Mouse (Mus musculus) gastrocnemius, postnatal 14 days (tissue): ENCODE measurements around the gene Phactr1. TPM values are rescaled to one million over a fixed set of nuclear protein-coding genes. Genes with fewer than 3 reads are reported as not detected.

Experiments
- DNase-seq: peaks from one replicate; pipeline ENCODE4 v3.0.0; 2021; ENCODE audit warnings: mixed read lengths
- intact Hi-C: fragments of 180-260 bp; cut with DNase I; formaldehyde crosslinking; loops from one replicate; pipeline ENCODE4 v1.15.1; 2025; ENCODE audit warnings: low total_unique reads
- total RNA-seq, 2 experiments: library from RNA; stranded (reverse); gene quantifications; 2 replicates each; pipeline ENCODE4 v1.2.3; 2021

Phactr1 gene
- total RNA-seq, 2 experiments from 2014 or later, result 2.2 to 3.1 TPM

DNA sequence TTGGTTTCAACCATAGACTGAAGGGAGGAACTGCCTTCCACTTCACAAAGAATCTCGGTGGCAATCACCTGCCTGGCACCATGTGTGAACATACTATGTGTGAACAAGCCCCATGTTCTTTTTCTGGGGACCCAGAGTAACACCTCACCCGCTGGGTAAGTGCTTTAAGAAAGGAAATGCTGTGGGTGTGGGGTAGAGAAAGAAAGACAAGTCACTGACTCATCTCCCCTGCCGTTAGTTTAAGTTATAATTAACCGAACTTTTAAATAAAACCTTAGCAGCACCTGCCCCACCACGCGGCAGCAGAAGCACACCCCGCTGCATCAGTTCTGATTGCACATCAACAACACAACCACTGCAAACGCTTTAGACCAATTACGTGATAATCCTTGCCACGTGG is 171.7 kb downstream of the Phactr1 start:
- intact Hi-C loops, result no loop called here
- no peak for DNase-seq

- DNase-seq, result no peak
- intact Hi-C loops, result no loop called here
These were observed 173.6 kb downstream of the Phactr1 start for GRCm38 (mm10) chr13:42853900-42854595.

DNA sequence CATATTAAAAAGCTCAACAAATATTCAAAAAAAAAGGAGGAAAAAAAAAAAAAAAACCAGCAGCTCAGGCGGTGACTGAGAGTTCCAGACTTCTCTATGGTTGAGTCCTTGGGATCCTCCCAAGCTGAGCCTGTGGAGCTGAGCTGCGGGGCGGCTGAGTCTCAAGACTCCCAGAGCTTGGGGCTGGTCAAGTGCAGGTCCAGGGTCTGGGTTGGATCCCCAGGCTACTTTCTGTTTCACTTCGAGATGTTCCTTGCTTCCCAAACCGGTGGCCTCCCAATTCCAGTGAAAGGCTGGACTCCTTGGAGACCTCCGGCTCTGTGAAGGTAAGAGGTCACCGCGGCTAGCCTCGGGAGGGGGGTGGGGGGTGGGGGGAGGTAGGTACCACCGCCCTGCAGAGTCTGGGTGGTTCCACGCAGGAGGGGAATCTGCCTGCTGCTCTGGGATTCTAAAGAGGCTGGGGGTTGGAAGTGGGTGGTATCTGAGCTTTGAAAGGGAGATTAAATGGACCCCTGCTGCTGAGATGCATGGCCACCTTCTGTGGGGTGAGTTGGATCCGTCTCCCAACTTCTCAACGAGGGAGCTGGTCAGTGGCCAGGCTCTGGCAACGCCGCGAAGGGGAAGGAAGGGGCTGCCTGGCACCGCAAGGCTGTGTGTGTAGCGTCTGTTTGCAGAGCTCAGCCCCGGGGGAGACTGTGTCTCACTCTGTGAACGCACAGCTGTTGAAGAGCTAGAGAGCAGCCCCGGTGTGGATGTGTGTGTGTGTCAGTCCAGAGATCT is 185.9 kb downstream of the Phactr1 start:
- peak; percentile 59 for DNase-seq
- intact Hi-C loops, result no loop called here

GRCm38 (mm10) chr13:42867026-42867425 is 186.6 kb downstream of the Phactr1 start:
- DNase-seq, result no peak
- intact Hi-C loops, result no loop called here

DNA sequence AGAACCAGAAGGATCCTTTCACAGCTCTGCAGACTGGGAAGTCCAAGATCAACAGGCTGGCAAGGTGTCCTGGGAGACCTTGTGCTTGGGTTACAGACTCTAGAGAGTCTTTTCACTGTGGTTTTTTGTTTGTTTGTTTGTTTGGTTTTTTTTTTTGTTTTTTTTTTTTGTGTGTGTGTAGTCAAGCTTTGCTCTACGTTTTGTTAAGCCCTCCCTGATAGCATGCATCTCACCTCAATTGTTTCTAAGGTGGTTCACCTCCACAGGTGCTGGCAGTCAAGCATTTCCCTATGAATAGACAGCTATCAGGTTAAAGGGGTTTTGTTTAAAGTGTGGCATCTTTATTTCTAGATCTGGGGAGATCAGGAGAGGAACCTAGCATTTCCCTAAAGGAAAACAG is 191.7 kb downstream of the Phactr1 start:
- intact Hi-C loops, result no loop called here
- no peak for DNase-seq

DNA sequence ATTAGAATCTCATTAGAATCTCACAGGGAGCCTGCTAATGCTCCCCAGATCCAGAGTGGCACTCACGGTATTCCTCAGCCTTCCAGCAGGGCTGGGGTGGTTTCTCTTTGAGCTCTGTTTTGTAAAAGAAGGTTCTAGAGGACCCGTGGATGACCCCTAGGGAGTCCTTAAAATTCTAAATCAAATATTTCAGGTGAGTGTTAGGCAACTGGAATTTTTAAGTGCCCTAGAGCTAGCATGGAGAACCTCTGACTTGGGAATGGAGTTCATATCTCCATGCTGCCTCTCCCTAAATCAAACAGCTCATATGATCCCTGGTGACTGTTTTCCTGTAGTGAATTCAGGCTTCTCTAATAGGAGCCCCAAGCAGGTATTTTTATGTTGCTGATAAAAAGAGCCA is 197.9 kb downstream of the Phactr1 start:
- intact Hi-C loops, result no loop called here
- DNase-seq, result no peak

DNA sequence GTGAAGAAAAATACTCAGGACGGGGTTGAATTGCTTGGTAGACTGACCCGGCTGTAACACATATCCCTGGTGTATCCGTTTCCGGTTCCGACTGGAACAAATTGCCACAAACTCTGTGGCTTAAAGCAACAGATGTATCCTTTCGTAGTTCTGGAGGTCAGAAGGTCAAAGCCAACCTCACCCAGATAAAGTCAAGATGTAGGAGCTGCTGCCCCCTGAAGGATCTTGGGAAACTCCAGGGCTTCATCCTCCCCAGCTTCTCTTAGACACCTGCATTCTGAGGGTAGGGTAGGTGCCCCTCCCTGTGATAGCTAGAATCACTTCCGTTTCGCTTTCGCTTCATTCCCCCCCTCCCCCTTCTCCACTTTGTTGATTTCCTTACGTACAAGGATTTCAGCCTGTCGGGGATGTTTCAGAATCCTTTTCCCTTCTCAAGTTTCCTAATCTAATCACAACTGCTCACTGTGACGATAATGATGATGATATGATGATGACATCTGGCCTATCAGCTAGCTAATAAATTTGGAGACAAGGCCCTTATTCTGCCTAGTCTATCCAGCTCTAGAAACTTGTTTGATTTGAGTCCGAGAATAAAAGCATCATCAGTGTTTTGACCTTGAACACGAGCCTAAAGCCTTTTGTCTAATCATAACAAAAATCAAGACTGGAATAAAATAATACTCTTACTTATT is 203.8 kb downstream of the Phactr1 start:
- intact Hi-C loops, result no loop called here

DNA sequence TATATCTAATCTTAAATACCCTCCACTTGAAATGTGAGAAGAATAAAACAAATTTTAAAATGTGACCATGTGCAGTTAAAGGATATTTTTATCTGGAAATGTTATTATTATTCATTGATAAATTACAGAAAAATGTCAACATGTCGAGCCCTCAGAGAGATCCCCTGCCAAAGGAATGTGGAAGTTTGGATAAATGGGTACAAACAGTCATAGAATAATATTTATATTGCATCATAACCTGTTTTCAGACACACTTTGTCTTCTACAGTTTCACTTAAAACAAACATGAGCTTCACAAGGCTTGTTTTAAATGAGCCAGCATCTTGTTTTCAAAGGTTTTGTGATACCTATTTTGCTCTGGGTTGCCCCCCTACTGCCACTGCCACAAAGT is 204.3 kb downstream of the Phactr1 start:
- intact Hi-C loops, result no loop called here
- no peak for DNase-seq

More for the DNA sequence above, 203.8 kb downstream of the Phactr1 start:
- DNase-seq, result no peak

DNA sequence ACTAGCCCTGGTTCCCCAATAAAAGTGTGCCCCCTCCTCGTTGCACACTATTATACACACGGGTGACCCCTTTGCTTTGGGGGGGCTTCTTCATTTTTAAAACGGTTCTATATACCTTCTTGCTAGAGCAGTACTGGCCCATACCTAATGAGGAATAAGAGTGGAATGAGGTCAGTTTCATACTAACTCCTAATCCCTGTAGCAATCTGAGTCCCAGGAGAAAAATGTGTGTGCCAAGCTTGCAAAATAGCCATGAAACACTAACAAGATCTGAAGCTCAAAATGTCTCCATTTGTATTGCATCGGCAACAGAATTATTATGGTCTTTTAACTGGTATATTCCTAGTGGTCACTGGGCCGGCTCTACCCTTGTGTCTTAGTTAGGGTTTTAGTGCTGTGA is 207.3 kb downstream of the Phactr1 start:
- DNase-seq, result no peak
- intact Hi-C loops, result no loop called here

DNA sequence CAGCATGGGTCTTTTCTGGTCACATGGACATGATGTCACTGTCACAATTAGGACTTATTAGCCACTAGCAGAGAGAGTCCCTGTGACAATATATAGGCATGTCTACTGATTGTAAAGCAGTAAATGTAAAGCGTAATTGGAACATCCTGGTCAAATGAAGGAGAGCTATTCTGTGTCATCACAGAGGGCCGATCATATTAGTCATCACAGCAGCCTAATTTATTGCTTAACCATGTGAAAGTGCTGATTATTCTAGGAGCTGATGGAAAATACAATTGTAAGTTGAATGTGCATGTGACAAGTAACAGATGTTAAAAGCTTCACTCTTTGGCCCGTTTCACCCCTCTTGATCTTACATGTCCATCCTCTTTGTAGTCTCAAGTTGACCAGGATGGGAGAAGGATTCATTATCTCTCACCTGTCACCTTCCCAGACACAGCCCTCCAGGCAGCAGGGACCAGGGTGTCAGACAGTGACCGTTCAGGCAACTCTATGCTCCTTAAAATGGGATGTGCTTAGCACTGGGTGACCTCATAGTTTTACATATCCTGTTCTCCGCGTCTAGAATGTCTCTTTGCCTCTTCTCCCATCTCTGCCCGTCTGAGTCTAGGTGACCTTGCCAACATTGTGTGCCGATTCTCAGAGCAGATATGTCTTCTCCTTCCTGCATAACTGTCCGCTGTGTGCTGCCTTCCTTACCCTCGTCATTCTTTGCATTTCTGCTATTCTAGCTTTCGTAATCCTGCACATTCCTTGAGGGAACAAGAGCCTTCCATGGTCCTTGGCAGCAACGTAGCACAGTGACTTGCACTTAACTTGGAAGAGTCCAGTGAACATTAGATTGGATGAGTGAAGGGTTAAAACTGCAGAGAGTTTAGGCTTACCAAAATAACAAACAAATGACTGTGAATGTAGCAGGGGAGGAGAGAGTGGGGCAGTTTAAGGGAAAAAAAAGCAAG is 209.4 kb downstream of the Phactr1 start:
- intact Hi-C loops, result no loop called here
- no peak for DNase-seq

DNA sequence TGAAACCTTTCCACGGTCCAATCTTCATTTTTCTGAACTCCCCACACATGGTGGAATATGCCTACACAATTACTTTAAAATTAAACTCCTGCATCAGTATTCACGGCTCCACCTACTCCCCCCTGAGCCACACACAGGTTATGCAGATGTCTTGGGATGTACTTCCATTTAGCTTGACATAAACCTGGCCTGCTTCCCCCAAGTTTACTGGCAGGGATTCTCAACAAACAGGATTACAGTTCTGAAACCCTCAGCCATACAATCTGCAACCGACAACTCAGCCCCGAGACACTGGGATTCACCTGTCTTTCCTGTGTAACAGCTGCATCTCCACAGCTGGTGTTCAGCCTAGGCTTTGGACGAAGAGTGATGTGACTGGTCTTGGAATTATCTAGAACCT is 210.2 kb downstream of the Phactr1 start:
- intact Hi-C loops, result no loop called here

GRCm38 (mm10) chr13:42894016-42894415 is 213.6 kb downstream of the Phactr1 start:
- intact Hi-C loops, result no loop called here
- DNase-seq, result no peak

More for the DNA sequence above, 210.2 kb downstream of the Phactr1 start:
- DNase-seq, result no peak

DNA sequence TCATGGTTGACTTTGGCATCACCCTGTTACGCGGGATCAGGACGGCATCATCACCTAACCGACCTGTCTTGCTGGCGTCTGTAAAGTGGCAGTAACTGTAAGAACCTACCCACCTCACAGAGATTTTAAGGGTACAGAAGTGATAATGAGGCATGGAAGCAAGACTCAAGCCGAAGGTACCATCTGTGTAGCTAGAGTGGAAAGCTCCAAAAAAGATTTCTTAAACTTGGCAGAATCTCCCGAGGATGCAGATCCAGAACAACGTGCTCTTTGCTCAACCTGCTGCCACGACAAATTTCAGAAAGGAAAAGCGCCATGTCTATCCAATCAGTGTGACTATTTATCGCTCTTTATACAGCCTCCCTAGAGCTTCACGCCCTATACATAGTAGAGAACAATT is 214.2 kb downstream of the Phactr1 start:
- DNase-seq, result no peak
- intact Hi-C loops, result no loop called here

DNA sequence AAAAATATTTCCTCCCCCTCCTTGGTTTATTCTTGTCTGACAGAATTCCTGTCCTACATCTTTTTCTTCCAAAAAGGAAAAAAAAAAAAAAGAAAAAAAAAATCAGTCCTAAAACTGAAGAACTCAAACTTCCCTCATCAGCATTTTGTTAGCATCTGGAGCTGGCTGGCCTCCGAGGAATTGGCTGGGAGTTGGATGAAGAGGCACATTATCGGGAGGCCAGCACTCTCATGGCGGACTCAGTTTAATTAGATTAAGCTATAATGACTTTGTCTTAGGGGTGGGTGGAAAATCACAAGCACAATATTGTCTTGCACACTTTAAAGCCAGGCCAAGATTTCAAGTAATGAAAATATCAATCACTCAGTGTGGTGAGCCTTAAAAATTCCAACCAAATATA is 215.6 kb downstream of the Phactr1 start:
- peak; percentile 42 for DNase-seq
- intact Hi-C loops, result no loop called here

DNA sequence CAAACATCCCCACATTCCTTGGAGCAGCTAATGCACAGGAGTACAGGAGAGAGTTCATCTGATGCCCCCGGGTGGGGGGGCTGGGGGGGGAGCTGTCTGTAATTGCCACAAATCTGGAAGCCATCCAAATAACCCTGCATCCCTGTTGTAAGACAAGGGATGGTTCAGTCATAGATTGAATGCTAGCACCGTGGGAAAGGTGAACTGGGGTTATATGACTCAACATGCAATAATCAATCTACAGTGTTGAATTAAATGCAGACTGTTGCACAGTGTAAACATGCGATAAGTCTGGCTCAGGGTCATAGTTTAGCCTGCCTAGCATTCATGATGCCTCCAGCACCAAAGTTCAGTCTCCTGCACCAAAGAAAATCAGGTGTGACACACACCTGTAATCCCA is 219.2 kb downstream of the Phactr1 start:
- intact Hi-C loops, result no loop called here
- no peak for DNase-seq

GRCm38 (mm10) chr13:42901837-42902236 is 221.4 kb downstream of the Phactr1 start:
- DNase-seq, result no peak
- intact Hi-C loops, result no loop called here

GRCm38 (mm10) chr13:42902859-42903258 is 222.4 kb downstream of the Phactr1 start:
- DNase-seq, result no peak

DNA sequence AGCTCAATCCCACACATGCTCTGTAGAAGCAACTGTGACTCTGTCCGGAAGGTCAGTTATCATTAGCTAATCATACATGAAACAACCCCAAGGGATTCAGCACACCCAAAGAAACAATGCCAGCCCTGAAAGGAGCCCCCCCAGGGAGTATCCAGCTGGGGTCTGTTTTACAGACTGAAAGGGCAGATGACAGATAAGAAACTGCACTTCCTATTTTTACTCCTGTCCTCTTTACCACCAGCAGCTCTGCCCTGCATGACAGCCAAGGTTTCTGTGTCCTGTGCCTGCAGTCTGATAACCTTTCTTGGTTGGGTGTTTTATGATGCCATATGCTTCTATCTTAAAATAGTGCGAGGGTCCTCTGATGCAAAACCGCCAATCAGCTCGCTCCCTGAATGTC is 225.4 kb downstream of the Phactr1 start:
- intact Hi-C loops, result no loop called here
- DNase-seq, result no peak

More at GRCm38 (mm10) chr13:42902859-42903258, 222.4 kb downstream of the Phactr1 start:
- intact Hi-C loops, result no loop called here

GRCm38 (mm10) chr13:42906990-42907389 is 226.6 kb downstream of the Phactr1 start:
- intact Hi-C loops, result no loop called here
- peak; percentile 44 for DNase-seq
